Mouse (Mus musculus) E14TG2a.4 (cell line): ENCODE measurements around the gene Grin2d.

Source experiments
- CTCF ChIP-seq: conservative IDR thresholded peaks from 2 replicates; pipeline ENCODE4 v1.5.1; 2014; ENCODE audit warnings: low read length
- POU5F1 ChIP-seq: IDR thresholded peaks from 2 replicates; pipeline ENCODE4 v1.6.1; 2014; ENCODE audit warnings: low read length, borderline replicate concordance

- TF ChIP-seq CTCF (no peak), POU5F1 (no peak)
Observed at GRCm38 (mm10) chr7:45862804-45863203, 15.4 kb downstream of the Grin2d start.
